Mouse (Mus musculus) adrenal gland, postnatal 10 days (tissue): ENCODE results near the gene Zdhhc23. TPM values are rescaled to one million over a fixed set of nuclear protein-coding genes. Genes with fewer than 3 reads are reported as not detected.

Experiments
- DNase-seq: peaks from one replicate; pipeline ENCODE4 v3.0.0; 2021; ENCODE audit warnings: mixed read lengths
- long read RNA-seq, 2 experiments: library from polyadenylated mRNA; stranded (forward); transcript quantifications; one replicate each; pipeline ENCODE4 v2.0.0; 2021
- total RNA-seq, 2 experiments: library from RNA; stranded (reverse); gene quantifications; 2 replicates each; pipeline ENCODE4 v1.2.3; 2021

Gene Zdhhc23
- 1 to 10 TPM; 1.5 to 2.2 TPM for total RNA-seq
- long read RNA-seq, experiment 1, partial matches to known transcripts = 0 of 2 reads
- long read RNA-seq, experiment 1, other reads (novel, unspliced or antisense) = 2 of 2 reads
- long read RNA-seq, experiment 2 = 0 reads

DNA sequence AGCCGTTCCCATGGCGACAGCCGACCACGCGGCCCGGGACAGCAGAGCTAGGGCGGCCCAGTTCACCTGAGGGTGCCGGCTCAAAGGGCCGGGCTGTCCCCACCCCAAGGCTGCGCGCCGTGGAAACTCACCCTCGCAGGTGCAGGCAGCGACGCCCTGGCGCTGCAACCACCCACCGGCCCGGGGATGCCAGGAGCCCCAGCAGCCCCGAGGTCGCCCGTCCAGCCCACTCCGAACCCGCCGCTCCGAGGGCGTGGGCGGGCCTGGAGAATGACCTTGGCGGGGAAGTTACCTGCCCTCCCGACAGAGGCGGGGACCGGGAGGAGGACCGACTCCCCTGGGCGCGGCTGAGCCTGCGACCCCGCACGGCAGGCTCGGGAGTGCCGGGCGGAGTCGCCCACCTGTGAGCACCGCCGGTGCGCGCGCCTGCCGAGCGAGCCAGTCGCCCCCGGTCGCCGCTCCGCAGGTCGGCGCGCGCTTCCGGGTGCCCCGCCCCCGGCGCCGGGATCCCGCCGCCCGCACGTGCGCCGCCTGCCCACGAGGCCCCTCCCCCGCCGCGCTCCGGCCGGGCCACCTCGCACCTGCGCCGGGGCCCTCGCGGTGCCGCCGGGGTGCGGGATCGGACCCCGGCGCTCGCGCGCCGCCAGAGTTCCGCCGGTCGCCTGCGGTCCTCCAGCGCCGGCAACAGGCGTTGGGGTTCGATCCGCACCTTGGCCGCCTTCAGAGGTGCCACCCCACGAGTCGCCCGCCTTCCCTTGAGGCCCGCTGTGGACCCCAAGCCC is at the start of gene Zdhhc23:
TSS of gene Zdhhc23 (minus strand) at position 464 of the 782 bp plus-strand sequence.
- peak; percentile 65 for DNase-seq

- no peak for DNase-seq
Measured at GRCm38 (mm10) chr16:44029273-44029672, 49.7 kb upstream of the Zdhhc23 start.

GRCm38 (mm10) chr16:44026822-44027221 is 47.2 kb upstream of the Zdhhc23 start:
- DNase-seq = no peak

- no peak for DNase-seq
Measured at GRCm38 (mm10) chr16:44026210-44026609, 46.6 kb upstream of the Zdhhc23 start.

DNA sequence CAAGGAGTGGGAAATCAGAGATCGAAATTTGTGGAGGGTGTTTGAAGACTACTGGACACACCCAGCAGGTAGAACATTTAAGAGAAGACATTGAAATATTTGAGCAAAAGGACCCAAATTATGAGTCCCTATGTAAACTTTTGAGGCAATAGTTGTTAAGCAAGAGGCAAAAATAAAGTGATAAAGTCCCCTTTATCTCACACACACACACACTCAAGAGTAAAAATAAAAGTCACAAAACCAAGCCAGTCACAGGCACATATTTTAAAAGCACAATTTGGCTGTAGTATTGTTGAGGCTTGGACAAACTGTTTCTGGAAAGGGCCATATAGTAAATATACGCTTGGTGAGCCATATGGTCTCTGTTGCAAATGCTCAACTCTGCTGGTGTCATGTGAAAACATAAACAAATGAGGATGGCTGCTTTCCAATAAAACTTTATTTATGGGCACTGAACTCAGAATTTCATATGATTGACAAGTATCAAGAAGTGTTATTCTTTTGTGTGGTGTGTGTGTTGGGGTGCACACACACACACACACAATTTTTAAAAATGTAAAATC is 39.5 kb upstream of the Zdhhc23 start:
- DNase-seq = no peak

GRCm38 (mm10) chr16:44018372-44018771 is 38.8 kb upstream of the Zdhhc23 start:
- DNase-seq = no peak

DNA sequence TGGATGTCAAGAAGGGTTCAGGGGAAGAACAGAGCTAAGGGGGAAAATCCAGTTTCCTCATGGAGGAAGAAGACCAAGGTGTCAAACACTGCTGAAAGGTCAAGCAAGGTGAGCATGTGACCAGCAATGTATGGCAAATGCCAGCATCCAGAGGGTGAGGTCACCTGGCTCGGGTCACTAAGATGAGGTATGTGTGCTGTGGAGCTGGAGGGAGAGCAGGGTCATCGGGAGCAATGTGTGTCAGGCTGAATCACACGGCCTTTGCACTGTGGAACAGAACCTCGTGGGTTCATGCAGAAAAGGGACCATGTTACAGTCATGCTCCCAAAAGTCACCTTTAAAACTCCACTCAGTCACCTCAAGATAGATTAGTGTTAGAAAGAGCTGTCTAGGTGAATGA is 38.1 kb upstream of the Zdhhc23 start:
- DNase-seq = no peak

DNA sequence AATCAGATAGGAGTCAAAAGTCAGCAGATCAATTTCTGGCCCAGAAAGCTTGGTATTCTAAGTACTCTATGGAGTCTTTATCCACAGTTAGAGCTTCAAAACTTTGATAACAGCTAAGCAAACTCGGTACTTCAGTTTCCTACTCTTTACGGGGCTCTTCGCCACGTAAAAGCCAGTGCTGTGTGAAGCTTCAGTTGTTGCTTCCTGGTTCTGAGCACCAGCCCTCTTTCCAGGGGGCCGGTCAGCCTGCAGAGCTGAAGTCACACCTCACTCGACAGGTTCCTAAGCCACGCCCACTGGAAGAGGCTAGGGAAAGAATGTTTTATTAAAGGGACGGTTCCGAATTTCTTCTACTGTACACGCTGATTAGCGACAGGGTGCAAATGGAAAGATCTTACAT is 36.6 kb upstream of the Zdhhc23 start:
- DNase-seq = peak; percentile 45

DNA sequence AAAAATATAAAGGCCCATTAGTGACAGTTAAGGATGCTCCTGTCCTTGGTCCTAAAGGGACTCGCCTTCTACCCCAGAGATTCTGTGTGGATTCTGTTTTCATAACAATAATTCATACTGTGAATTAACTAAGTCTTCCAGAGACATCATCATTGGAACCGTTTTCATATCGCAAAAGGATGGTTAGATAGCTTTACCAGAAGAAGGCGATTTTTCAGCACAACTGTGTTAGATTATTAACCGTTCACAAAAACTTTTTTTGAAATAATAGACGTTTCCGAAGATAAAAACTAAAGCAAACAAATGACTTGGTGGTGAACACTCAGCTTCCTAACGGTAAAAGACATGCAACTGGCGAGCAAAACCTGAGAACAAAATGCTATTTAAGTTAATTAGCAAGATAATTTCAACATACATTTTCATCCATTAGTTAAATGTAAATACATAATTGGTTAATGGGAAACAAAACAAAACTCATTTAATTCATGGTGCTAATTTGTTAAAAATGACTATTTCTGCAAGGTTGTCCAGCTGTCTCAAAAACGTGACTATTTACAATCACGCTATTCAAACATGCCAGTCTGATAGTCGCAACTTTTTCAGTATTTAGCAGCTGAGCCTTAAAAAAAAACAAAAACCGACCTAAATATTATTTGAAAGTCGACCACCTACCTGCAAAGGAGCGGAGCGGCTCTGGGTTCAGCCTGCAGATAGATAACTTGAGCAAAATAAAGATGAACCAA is 36.0 kb upstream of the Zdhhc23 start:
- no peak for DNase-seq

- DNase-seq = no peak
Measured at GRCm38 (mm10) chr16:44011010-44011409, 31.4 kb upstream of the Zdhhc23 start.

DNA sequence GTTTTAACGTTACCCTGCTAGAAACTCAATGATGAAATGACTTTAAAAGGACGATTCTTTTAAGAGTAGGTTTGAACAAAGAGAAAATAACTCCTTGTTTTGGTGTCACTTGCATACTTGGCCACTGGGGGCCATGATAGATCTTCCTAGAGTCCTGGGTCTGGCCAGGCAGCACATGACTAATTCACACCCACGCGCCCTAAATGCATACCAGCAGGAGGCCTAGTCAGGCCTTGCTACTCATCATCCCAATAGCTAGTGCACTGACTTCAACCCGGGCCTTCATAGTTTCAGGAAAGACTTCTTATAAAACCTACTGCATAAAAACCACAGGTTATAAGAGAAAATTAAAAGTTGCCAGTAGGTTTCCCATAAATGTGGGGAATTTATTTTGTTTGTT is 22.5 kb upstream of the Zdhhc23 start:
- DNase-seq = no peak

- DNase-seq = peak; percentile 45
Measured at GRCm38 (mm10) chr16:43999541-43999940, 19.9 kb upstream of the Zdhhc23 start.

DNA sequence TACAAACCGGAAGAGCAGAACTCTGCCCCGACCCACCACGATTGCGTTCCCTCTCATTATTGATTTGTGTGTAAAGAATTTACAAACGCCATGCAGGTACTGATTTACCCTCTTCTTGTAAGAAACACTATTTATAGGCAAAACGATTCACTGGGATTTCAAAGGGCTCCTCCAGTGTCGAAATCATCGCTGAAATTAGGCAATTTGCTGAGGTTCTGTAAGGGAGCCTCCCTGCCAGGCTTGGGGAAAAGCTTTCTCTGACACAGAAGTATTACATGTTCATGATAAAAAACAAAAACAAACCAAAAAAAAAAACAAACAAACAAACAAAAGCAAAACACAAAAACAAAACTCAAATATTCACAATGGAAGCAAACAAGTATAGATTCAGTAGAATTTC is 19.5 kb upstream of the Zdhhc23 start:
- peak; percentile 55 for DNase-seq

GRCm38 (mm10) chr16:43994623-43995022 is 15.0 kb upstream of the Zdhhc23 start:
- DNase-seq = no peak

DNA sequence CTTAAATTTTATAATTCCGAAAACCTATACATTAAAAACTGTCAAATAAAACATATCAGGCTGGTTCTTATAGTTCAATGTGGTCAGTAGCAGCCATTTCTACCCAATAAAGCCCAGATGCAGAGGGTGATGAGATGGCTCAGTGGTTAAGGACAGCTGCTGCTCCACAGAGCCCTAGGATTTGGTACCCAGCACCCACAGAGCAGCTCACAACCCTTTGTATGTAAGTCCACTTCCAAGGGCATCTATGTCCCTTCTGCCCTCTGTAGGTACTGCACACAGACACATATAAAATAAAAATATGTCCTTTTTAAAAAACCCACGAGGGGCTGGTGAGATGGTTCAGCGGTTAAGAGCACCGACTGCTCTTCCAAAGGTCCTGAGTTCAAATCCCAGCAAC is 6.7 kb upstream of the Zdhhc23 start:
- DNase-seq = no peak

- DNase-seq = no peak
Measured at GRCm38 (mm10) chr16:43980110-43980609, 569 bp upstream of the Zdhhc23 start.

GRCm38 (mm10) chr16:43979010-43979327 is 622 bp downstream of the Zdhhc23 start:
- DNase-seq = no peak

- no peak for DNase-seq
Measured at GRCm38 (mm10) chr16:43973606-43974220, 5.9 kb downstream of the Zdhhc23 start.

DNA sequence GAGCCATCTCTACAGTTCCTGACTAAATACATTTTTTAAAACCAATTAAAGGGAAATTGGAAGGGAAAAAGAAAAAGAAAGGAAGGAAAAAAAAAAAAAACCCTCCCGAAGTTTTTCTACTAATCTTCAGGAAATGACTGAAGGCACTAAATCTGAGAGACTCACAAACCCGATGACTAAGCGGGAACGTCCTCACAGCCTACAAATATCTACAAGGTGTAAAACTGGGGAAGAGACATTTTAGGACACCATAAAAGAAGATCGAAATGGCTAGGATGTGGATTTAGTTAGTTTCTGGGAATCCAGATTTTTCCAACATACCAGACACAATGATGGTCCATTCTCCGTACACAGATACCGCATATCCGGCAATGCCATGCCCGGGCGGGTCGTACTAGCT is 6.4 kb downstream of the Zdhhc23 start:
- DNase-seq = no peak

- DNase-seq = no peak
Measured at GRCm38 (mm10) chr16:43972391-43972790, 7.2 kb downstream of the Zdhhc23 start.

DNA sequence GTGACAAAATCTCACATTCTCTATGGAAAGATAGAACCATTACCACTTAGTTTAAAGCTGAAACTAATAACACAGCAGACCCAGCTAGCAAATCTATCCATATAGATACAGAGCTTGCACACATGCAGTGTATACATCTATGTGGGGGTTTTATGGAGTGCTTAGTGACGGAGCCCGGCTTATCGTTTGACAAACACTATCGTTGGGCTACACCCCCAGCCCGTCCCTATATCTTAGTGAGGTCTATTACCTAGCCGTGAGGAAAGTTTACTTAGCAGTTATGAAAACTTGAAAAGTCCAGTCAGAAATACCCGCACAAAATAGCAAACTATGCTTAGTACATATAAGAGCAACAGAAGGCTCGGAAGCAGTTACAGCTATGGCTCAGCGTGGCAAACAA is 7.8 kb downstream of the Zdhhc23 start:
- DNase-seq = no peak

- no peak for DNase-seq
Measured at GRCm38 (mm10) chr16:43971189-43971588, 8.4 kb downstream of the Zdhhc23 start.

GRCm38 (mm10) chr16:43970426-43970825 is 9.2 kb downstream of the Zdhhc23 start:
- no peak for DNase-seq
